Mouse (Mus musculus) frontal cortex, postnatal 36 days (tissue): ENCODE measurements around the gene Gm20388.

ENCODE experiments used
- DNase-seq, 2 experiments: peaks; one replicate each; pipeline ENCODE4 v3.0.0; 2022; ENCODE audit warnings: low spot score in 2 of 2

The Gm20388 gene

GRCm38 (mm10) chr8:120561539-120562435, 651.1 kb downstream of the Gm20388 start:
- no peak for DNase-seq

- no peak for DNase-seq
Observed at GRCm38 (mm10) chr8:120562680-120563347, 652.2 kb downstream of the Gm20388 start.

- no peak for DNase-seq
Observed at GRCm38 (mm10) chr8:120563348-120563724, 652.7 kb downstream of the Gm20388 start.

GRCm38 (mm10) chr8:120563851-120564837, 653.5 kb downstream of the Gm20388 start:
- DNase-seq = peak; percentile 62 to 63

- no peak for DNase-seq
Observed at GRCm38 (mm10) chr8:120565151-120565711, 654.6 kb downstream of the Gm20388 start.

GRCm38 (mm10) chr8:120566681-120567080, 656.0 kb downstream of the Gm20388 start:
- no peak for DNase-seq

- DNase-seq = no peak
Observed at GRCm38 (mm10) chr8:120567731-120568130, 657.1 kb downstream of the Gm20388 start.

- DNase-seq = no peak
Observed at GRCm38 (mm10) chr8:120568164-120568798, 657.6 kb downstream of the Gm20388 start.

GRCm38 (mm10) chr8:120569123-120569522, 658.5 kb downstream of the Gm20388 start:
- no peak for DNase-seq

GRCm38 (mm10) chr8:120569939-120570715, 659.5 kb downstream of the Gm20388 start:
- peak; percentile 84 to 86 for DNase-seq

GRCm38 (mm10) chr8:120571561-120571960, 660.9 kb downstream of the Gm20388 start:
- DNase-seq = no peak

- DNase-seq = peak in 1 of 2 experiments; percentile 64
Observed at GRCm38 (mm10) chr8:120572534-120572933, 661.9 kb downstream of the Gm20388 start.

GRCm38 (mm10) chr8:120573866-120574265, 663.2 kb downstream of the Gm20388 start:
- no peak for DNase-seq

GRCm38 (mm10) chr8:120574941-120575340, 664.3 kb downstream of the Gm20388 start:
- no peak for DNase-seq

GRCm38 (mm10) chr8:120575801-120576200, 665.2 kb downstream of the Gm20388 start:
- no peak for DNase-seq

GRCm38 (mm10) chr8:120577821-120578220, 667.2 kb downstream of the Gm20388 start:
- DNase-seq = no peak

GRCm38 (mm10) chr8:120580336-120581000, 669.8 kb downstream of the Gm20388 start:
- DNase-seq = no peak

- DNase-seq = no peak
Observed at GRCm38 (mm10) chr8:120581329-120581728, 670.7 kb downstream of the Gm20388 start.

- no peak for DNase-seq
Observed at GRCm38 (mm10) chr8:120581811-120582210, 671.2 kb downstream of the Gm20388 start.
